Mouse (Mus musculus) adrenal gland, postnatal 36 days (tissue): ENCODE results near the gene Olfr194. TPM values are rescaled to one million over a fixed set of nuclear protein-coding genes. Genes with fewer than 3 reads are reported as not detected.
"Not testable (repeated sequence)": the region's sequence is repeated elsewhere in the genome, so short reads cannot be mapped to it uniquely, and the experiment has no call there.

Experiments
- DNase-seq, 2 experiments: peaks; one replicate each; pipeline ENCODE4 v3.0.0; 2021; ENCODE audit warnings: mixed read lengths in 1 of 2
- long read RNA-seq, 2 experiments: library from polyadenylated mRNA; stranded (forward); transcript quantifications; one replicate each; pipeline ENCODE4 v2.0.0; 2021; ENCODE audit warnings: borderline sequencing depth in 2 of 2
- total RNA-seq, 2 experiments: library from RNA; stranded (reverse); gene quantifications; 2 replicates each; pipeline ENCODE4 v1.2.3; 2021

Gene Olfr194
- not detected for total RNA-seq
- long read RNA-seq, experiment 1: 0 reads
- long read RNA-seq, experiment 2: 0 reads

DNA sequence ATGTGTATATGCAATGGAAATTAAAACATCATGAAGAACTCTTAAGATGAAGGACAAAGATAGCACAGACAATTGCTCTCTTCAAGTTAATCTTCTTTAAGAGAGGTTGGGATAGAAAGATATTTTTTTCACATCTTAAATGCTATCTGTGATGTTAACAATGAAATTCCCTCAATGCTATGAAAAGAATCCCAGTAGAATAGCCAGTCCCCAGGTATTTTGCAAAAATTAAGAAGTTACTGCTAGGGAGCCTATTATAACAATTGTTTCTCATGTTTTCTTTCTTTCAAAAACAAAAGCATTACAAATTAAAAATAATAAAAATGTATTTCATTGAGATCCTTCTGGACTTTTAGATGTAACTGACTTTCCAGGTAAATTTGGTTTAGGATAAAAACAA, at the start of gene Olfr194:
Olfr194 (minus strand) TSS at position 101 of the 400 bp plus-strand sequence.
- no peak for DNase-seq

DNA sequence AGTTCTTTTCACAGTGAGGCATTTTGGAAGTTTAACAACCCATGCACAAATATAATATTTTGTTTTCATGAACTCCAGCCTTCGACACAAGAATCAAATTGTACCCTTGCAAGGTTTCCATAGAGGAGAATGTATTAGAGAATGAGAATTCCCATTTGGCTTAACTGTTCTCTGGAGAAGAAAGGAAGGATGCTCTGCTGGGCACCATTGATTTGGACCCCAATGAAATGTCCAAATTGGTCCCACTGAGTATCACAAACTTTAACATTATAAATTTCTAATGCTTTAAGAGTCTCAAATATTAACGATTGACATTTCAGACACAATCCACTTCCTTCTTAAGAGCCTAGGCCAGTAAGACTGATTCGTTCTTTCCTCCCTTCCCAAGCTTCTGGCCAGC, 49.5 kb upstream of the Olfr194 start, which contains the start of gene Olfr196:
Olfr196 (minus strand) TSS at position 101 of the 400 bp plus-strand sequence.
- no peak for DNase-seq

DNA sequence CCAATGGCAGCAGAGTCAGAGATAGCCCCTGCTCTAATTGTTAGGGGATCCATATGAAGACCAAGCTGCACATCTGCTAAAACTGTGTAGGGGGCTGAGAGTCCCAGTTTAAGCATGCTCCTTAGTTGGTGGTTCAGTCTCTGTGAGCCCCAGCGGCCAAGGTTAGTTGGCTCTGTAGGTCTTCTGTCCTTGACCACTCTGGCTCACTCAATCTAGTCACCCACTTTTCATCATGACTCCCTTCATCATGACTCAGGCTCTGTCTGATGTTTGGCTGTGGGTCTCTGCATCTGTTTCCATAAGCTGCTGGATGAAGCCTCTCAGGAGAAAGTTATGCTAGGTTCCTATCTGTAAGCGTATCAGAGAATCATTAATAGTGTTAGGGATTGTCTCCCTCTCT, 31.1 kb upstream of the Olfr194 start:
- DNase-seq: peak; percentile 15 to 31

DNA sequence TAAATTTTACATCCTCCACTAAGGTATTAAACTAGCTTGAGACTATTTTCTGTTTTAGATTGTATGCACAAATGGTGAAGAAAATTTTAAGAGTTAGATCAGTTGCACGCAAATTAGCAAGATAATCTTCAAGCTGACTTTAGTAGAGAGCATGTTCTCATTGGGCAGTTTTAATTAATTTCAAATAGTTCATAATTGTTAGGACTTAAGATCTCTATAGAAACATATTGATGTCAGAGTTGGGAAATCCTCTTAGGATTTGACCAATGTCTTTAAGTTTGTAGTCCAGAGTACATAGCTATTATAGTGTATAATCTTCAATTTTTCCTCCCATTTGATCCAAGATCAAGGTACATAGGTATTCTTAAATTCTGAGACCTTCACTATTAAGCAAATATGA, 25.9 kb upstream of the Olfr194 start, which contains the start of gene Olfr195:
Olfr195 (plus strand) TSS at position 301 of the 400 bp plus-strand sequence.
- DNase-seq: no peak

DNA sequence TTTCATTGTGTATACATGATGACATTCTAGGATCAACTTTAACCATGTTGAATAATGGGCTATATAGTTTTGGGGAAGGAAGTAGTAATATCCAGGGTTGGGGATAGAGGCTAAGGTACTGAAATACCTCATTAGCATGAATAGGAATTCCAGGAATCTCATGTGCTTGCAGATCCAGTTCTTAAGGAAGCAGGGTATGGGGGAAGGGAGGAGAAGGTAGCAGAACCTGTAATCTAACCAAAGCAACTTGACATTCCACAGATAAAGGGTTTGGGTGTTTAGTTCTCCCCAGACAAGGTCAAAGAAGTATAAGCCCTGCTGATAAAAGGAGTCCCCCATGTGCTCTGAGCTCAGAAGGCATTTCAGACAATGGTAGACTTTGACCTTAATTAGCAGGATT, 20.2 kb upstream of the Olfr194 start:
- no peak for DNase-seq

DNA sequence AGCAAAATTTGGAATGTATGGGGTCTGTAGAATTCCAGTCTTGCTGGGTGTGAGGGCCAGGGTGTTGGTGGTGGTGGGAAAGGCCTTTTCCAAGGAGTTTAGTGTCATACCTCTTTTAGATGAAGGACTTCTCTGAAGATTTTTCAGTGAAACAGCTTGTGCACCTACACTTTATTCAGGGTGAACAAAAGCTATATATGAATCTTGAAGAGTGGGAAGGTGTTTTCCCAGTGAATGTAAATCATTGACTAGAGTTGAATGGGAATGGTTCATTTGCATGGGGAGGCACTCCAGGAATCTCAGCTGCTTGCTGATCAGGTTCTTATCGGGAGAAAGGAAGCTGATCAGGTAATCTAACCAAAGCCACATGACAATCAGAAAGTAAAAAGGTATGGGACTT, 9.9 kb upstream of the Olfr194 start:
- DNase-seq: no peak

DNA sequence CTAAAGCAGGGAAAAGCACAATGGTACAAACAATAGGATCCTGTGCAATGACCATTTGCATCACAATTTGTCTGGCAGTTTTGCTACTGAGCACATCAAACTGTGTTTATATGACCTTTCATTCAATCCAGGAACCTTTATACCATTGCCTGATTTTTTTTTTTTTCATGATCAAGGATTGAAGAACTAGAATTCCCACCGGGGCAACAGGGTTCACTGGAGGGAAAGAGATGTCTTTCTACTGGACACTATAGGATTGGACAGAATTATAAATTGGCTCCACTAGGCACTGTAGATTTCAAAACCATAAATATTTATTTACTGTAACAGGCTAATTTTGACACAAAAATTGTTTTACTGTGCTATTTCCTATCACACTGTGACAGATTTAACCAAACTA, 9.1 kb downstream of the Olfr194 start, which contains the start of gene Olfr193:
Olfr193 (minus strand) TSS at position 101 of the 400 bp plus-strand sequence.
- no peak for DNase-seq

DNA sequence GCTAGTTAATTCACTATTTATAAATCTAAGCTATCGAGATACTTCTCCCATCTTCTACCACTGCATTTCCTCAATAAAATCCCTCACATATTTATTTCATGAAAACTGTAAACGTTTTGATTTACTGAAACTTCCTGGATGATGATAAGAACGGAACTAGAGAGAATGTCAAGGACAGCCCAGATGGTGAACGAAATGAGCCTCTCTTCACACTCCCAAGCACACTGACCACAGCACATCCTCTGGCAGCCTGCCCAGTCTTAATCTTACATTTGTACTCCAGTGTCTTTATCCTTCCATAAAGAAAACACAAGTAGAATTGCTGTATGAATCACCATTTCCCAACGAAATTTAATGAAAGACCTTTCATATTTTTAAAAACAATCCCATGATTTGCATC, 12.3 kb downstream of the Olfr194 start:
- peak; percentile 12 to 14 for DNase-seq

DNA sequence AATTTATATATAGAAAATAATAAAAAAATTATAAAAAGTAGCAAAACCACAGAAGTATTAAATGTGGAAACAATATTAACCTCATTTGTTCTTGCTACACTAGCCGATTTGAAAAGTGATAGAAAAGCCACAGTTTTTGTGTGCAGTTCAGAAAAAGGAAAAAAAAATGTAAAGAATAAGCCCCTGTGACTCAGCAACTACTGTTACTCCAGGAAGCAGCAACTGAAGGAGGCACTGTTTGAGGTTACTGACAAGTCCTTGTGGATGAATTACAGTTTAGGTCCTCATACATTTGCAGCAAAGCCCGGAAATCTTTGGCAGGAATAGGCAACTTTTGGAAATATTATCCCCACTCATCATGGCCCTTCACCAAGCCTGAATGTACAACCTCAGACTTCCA, 15.6 kb downstream of the Olfr194 start:
- DNase-seq: no peak

DNA sequence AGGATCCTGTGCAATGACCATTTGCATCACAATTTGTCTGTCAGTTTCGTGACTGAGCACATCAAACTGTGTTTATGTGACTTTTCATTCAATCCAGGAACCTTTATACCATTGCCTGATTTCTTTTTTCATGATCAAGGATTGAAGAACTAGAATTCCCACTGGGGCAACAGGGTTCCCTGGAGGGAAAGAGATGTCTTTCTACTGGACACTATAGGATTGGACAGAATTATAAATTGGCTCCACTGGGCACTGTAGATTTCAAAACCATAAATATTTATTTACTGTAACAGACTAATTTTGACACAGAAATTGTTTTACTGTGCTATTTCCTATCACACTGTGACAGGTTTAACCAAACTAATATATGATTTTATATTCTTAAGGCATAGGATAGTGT, 31.1 kb downstream of the Olfr194 start, which contains the start of gene Olfr191:
Olfr191 (minus strand) TSS at position 101 of the 400 bp plus-strand sequence.
- DNase-seq: not testable (repeated sequence)

DNA sequence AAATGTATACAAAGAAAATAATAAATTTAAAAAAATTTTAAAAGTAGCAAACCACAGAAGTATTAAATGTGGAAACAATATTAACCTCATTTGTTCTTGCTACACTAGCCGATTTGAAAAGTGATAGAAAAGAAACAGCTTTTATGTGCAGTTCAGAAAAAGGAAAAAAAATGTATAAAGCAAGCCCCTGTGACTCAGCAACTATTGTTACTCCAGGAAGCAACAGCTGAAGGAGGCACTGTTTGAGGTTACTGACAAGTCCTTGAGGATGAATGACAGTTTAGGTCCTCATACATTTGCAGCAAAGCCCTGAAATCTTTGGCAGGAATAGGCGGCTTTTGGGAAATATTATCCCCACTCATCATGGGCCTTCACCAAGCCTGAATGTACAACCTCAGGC, 39.8 kb downstream of the Olfr194 start:
- not testable (repeated sequence) for DNase-seq

DNA sequence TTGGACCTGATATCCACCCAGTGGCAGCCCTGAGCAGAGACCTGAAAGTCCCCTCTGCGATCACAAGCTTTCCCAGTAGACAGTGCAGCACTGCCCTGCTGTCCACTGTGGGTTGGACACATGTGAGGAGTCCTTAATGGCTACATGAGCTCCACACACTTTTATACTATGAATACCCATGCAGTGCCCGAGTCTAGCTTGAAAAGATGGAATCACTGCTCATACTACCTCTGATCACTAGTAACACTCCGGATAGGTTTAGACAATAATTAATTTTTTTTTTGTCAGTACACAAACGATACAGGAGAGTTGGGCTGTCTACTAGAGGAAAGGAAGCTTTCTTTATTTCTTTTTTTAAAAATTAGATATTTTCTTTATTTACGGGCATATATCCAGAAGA, 43.0 kb downstream of the Olfr194 start, which contains the start of gene Olfr190:
Olfr190 (minus strand) TSS at position 101 of the 400 bp plus-strand sequence.
- DNase-seq: no peak

DNA sequence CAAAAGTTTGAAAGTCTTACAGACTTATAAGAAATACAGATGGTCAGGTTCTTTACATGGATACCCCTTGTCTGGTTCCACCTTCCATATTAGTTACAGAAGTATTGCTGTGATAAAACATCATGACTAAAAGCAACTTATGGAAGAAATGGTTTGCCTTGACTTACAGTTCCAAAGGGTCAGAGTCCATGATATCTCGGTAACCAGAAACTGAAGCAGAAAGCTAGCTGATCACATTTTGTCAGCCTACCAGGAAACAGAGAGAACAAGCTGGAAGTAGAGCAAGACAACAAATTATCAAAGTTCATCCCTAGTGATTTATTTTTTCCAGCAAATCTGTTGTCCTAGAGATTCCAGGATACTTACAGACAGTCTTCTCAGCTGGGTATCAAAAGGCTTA, 47.3 kb downstream of the Olfr194 start:
- no peak for DNase-seq

DNA sequence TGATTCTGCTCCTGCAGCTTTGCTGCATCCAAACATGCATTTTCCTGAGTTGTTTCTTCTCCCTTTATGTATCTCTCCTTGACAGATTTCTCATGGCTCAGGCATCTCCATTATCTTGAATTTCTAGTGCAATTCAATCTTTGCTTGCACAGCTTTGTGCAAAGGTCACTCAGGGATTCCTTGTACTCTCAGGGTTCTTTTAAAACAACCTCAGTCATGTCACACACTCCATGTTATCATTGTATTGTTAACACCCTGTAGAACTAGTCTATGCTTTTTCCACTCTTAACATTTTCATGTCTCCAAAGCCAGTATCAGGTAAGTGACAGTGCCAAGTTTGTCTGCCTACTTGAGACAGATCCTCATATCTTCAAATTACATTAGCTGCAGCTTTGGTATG, 49.1 kb downstream of the Olfr194 start:
- DNase-seq: no peak

Other genes with a start within 250 kb of the Olfr194 start
- gene Olfr177, start 246.3 kb downstream of the Olfr194 start, total RNA-seq: not detected
- gene Olfr178, start 229.0 kb downstream of the Olfr194 start, total RNA-seq: not detected
- not detected for gene Olfr181, start 192.3 kb downstream of the Olfr194 start, total RNA-seq
- gene Olfr180, start 191.7 kb downstream of the Olfr194 start, total RNA-seq: not detected
- not detected for gene Olfr183, start 125.7 kb downstream of the Olfr194 start, total RNA-seq
- gene Olfr186, start 90.8 kb downstream of the Olfr194 start, total RNA-seq: not detected
- gene Olfr187, start 81.3 kb downstream of the Olfr194 start, total RNA-seq: not detected
- not detected for gene Olfr190, start 43.1 kb downstream of the Olfr194 start, total RNA-seq
- not detected for gene Olfr191, start 31.2 kb downstream of the Olfr194 start, total RNA-seq
- not detected for gene Olfr193, start 9.2 kb downstream of the Olfr194 start, total RNA-seq
- not detected for gene Olfr195, start 26.0 kb upstream of the Olfr194 start, total RNA-seq
- not detected for gene Olfr196, start 49.4 kb upstream of the Olfr194 start, total RNA-seq
- not detected for gene Olfr198, start 82.5 kb upstream of the Olfr194 start, total RNA-seq
- gene Olfr199, start 98.7 kb upstream of the Olfr194 start, total RNA-seq: not detected
- not detected for gene Olfr201, start 151.6 kb upstream of the Olfr194 start, total RNA-seq
- not detected for gene Olfr202, start 165.7 kb upstream of the Olfr194 start, total RNA-seq
- gene Olfr203, start 177.8 kb upstream of the Olfr194 start, total RNA-seq: not detected
- gene Olfr204, start 197.2 kb upstream of the Olfr194 start, total RNA-seq: not detected
- gene Olfr205, start 210.1 kb upstream of the Olfr194 start, total RNA-seq: not detected
- gene Olfr206, start 228.2 kb upstream of the Olfr194 start, total RNA-seq: not detected
- gene Olfr209, start 242.9 kb upstream of the Olfr194 start, total RNA-seq: not detected